Mouse (Mus musculus) neural tube, embryonic 14.5 days (tissue): Measurements from ENCODE around the gene Hoxb13. TPM values are rescaled to one million over a fixed set of nuclear protein-coding genes. Genes with fewer than 3 reads are reported as not detected.

Experiments used
- ATAC-seq: fragments of 200-750 bp; cut with Nextera tagmentation; 2 replicates; pipeline ENCODE4 v1.8.0; 2017; ENCODE audit warnings: low read depth, mild to moderate bottlenecking, moderate TSS enrichment, moderate library complexity
- H3K27ac ChIP-seq: fragments of 300-500 bp; sonication (generic); 2 replicates; pipeline ENCODE4 v1.5.1; 2014; ENCODE audit warnings: low read depth, mild to moderate bottlenecking, control low read depth, low read length, moderate library complexity, mixed read lengths
- H3K27me3 ChIP-seq: fragments of 300-500 bp; sonication (generic); 2 replicates; pipeline ENCODE4 v1.6.1; 2014; ENCODE audit warnings: low read length; ENCODE audit not compliant: control insufficient read depth, insufficient read depth
- H3K36me3 ChIP-seq: fragments of 300-500 bp; sonication (generic); 2 replicates; pipeline ENCODE4 v1.6.1; 2014; ENCODE audit warnings: low read length, mixed read lengths; ENCODE audit not compliant: control insufficient read depth, insufficient read depth
- H3K4me1 ChIP-seq: fragments of 300-500 bp; sonication (generic); 2 replicates; pipeline ENCODE4 v1.6.1; 2014; ENCODE audit warnings: low read length; ENCODE audit not compliant: control insufficient read depth, insufficient read depth
- H3K4me2 ChIP-seq: fragments of 300-500 bp; sonication (generic); 2 replicates; pipeline ENCODE4 v1.6.1; 2014; ENCODE audit warnings: mild to moderate bottlenecking, low read depth, low read length, control low read depth
- H3K4me3 ChIP-seq: fragments of 300-500 bp; sonication (generic); 2 replicates; pipeline ENCODE4 v1.5.1; 2014; ENCODE audit warnings: low read depth, low read length, control low read depth, mixed read lengths
- H3K9ac ChIP-seq: fragments of 300-500 bp; sonication (generic); replicated peaks from 2 replicates; pipeline ENCODE4 v1.6.1; 2014; ENCODE audit warnings: low read depth, mild to moderate bottlenecking, control low read depth, low read length, mixed read lengths
- H3K9me3 ChIP-seq: fragments of 300-500 bp; sonication (generic); 2 replicates; pipeline ENCODE4 v1.6.1; 2016; ENCODE audit warnings: low read length; ENCODE audit not compliant: control insufficient read depth
- WGBS: fragments of 180-500 bp; shearing (Covaris S2); extraction: QIAGEN DNeasy Blood & Tissue Kit; methylation state at CpG from one replicate; pipeline ENCODE4 v1.1.7; 2014; 5-methylcytosine and 5-hydroxymethylcytosine counted together
- polyA plus RNA-seq: library from polyadenylated mRNA; unstranded; fragments of >200 nt; fragmentation: Nextera tagmentation; extraction: Ambion mirVana; gene quantifications from 2 replicates; pipeline ENCODE4 v1.2.1, GENCODE M21; 2014

Hoxb13 gene
- polyA plus RNA-seq, 1 experiment from 2014 or later = not detected

GRCm38 (mm10) chr11:96198642-96199041 lies 4.5 kb downstream of the Hoxb13 start:
- Histone ChIP-seq H3K36me3 (no peaks in the 10 kb centered on the region), H3K27ac (no peak overlapping the region), H3K27me3 (peaks cover 73% of the 10 kb centered on the region), H3K4me2 (no peak overlapping the region), H3K4me1 (no peaks in the 10 kb centered on the region), H3K9ac (no peak overlapping the region), H3K9me3 (no peaks in the 10 kb centered on the region), H3K4me3 (no peak overlapping the region)
- WGBS = under 1% methylated on average over 12 of the region's 12 CpGs
- ATAC-seq = no peak

- WGBS = 3% methylated on average over 22 of the region's 22 CpGs
- Histone ChIP-seq H3K27ac (no peak overlapping the region), H3K4me2 (no peak overlapping the region), H3K9ac (no peak overlapping the region), H3K9me3 (no peaks in the 10 kb centered on the region), H3K4me1 (no peaks in the 10 kb centered on the region), H3K36me3 (no peaks in the 10 kb centered on the region), H3K4me3 (no peak overlapping the region; the same call in 1 of the 2 replicates), H3K27me3 (peaks cover 73% of the 10 kb centered on the region)
- no peak for ATAC-seq
Measured at GRCm38 (mm10) chr11:96199181-96200086, 5.3 kb downstream of the Hoxb13 start.

- Histone ChIP-seq H3K4me3 (no peak overlapping the region), H3K4me1 (no peaks in the 10 kb centered on the region), H3K4me2 (no peak overlapping the region), H3K36me3 (no peaks in the 10 kb centered on the region), H3K27me3 (peaks cover 66% of the 10 kb centered on the region), H3K9ac (no peak overlapping the region), H3K27ac (no peak overlapping the region), H3K9me3 (no peaks in the 10 kb centered on the region)
- no peak; the same call in 1 of the 2 replicates for ATAC-seq
- 0% methylated on average over 14 of the region's 14 CpGs for WGBS
Measured at GRCm38 (mm10) chr11:96200183-96200655, 6.1 kb downstream of the Hoxb13 start.

- no peaks in the 10 kb centered on the region for H3K36me3 ChIP-seq
- no peak overlapping the region for H3K4me2 ChIP-seq
- no peak overlapping the region for H3K27ac ChIP-seq
- no peaks in the 10 kb centered on the region for H3K9me3 ChIP-seq
- H3K27me3 ChIP-seq = peaks cover 59% of the 10 kb centered on the region
- no peak overlapping the region for H3K9ac ChIP-seq
- no peak for ATAC-seq
- no peaks in the 10 kb centered on the region for H3K4me1 ChIP-seq
- H3K4me3 ChIP-seq = no peak overlapping the region
Measured at GRCm38 (mm10) chr11:96201741-96202140, 7.6 kb downstream of the Hoxb13 start.

GRCm38 (mm10) chr11:96202401-96203081 lies 8.4 kb downstream of the Hoxb13 start:
- Histone ChIP-seq H3K4me1 (no peaks in the 10 kb centered on the region), H3K4me3 (no peak overlapping the region), H3K9ac (no peak overlapping the region), H3K27ac (no peak overlapping the region), H3K4me2 (no peak overlapping the region), H3K27me3 (peaks cover 61% of the 10 kb centered on the region), H3K36me3 (no peaks in the 10 kb centered on the region), H3K9me3 (no peaks in the 10 kb centered on the region)
- under 1% methylated on average over 14 of the region's 14 CpGs for WGBS
- no peak for ATAC-seq

- WGBS = under 1% methylated on average over 37 of the region's 37 CpGs
- H3K4me1 ChIP-seq = no peaks in the 10 kb centered on the region
- no peak overlapping the region for H3K9ac ChIP-seq
- H3K27ac ChIP-seq = peak overlapping the region; percentile 39; the same call in 1 of the 2 replicates
- ATAC-seq = no peak
- H3K27me3 ChIP-seq = peaks cover 58% of the 10 kb centered on the region
- H3K4me3 ChIP-seq = peak overlapping the region; percentile 17; the same call in 1 of the 2 replicates
- no peaks in the 10 kb centered on the region for H3K36me3 ChIP-seq
- no peaks in the 10 kb centered on the region for H3K9me3 ChIP-seq
- H3K4me2 ChIP-seq = 0 out of 2 replicates have a peak overlapping the region, but pooled peaks have one; percentile 4
Measured at GRCm38 (mm10) chr11:96203182-96203788, 9.2 kb downstream of the Hoxb13 start.

- no peak for ATAC-seq
- no peaks in the 10 kb centered on the region for H3K9me3 ChIP-seq
- no peaks in the 10 kb centered on the region for H3K36me3 ChIP-seq
- no peak overlapping the region for H3K9ac ChIP-seq
- under 1% methylated on average over 16 of the region's 16 CpGs for WGBS
- H3K4me1 ChIP-seq = no peaks in the 10 kb centered on the region
- H3K27ac ChIP-seq = 0 out of 2 replicates have a peak overlapping the region, but pooled peaks have one; percentile 39
- 0 out of 2 replicates have a peak overlapping the region, but pooled peaks have one; percentile 4 for H3K4me2 ChIP-seq
- peak overlapping the region; percentile 17; the same call in 1 of the 2 replicates for H3K4me3 ChIP-seq
- H3K27me3 ChIP-seq = peaks cover 60% of the 10 kb centered on the region
Measured at GRCm38 (mm10) chr11:96203789-96204186, 9.7 kb downstream of the Hoxb13 start.

- Histone ChIP-seq H3K36me3 (no peaks in the 10 kb centered on the region), H3K27me3 (peaks cover 59% of the 10 kb centered on the region), H3K9me3 (no peaks in the 10 kb centered on the region), H3K4me2 (no peak overlapping the region), H3K4me1 (no peaks in the 10 kb centered on the region), H3K27ac (no peak overlapping the region), H3K9ac (no peak overlapping the region), H3K4me3 (peak overlapping the region; percentile 10; the same call in 1 of the 2 replicates)
- WGBS = 2% methylated on average over 11 of the region's 11 CpGs
- ATAC-seq = no peak
Measured at GRCm38 (mm10) chr11:96204351-96204750, 10.2 kb downstream of the Hoxb13 start.
